Mouse (Mus musculus): ENCODE data around the gene Timm8a2. TPM values are rescaled to one million over a fixed set of nuclear protein-coding genes. Genes with fewer than 3 reads are reported as not detected.

The Timm8a2 gene
- polyA plus RNA-seq, 1 experiment from 2014 or later, result not detected

- H3K36me3 ChIP-seq (ENCODE audit: control insufficient read depth, insufficient read depth, low read length), result peaks cover 11% of the 10 kb centered on the region; the same call in 1 of the 2 replicates
- ATAC-seq, result no peak
- no peak overlapping the region for H3K9ac ChIP-seq (ENCODE audit: low read depth, low read length)
- H3K4me1 ChIP-seq (ENCODE audit: control insufficient read depth, insufficient read depth, low read length), result no peaks in the 10 kb centered on the region
- no peak overlapping the region for H3K4me2 ChIP-seq (ENCODE audit: low read length)
- H3K27me3 ChIP-seq (ENCODE audit: control insufficient read depth, insufficient read depth, low read depth, low read length), result no peaks in the 10 kb centered on the region
- H3K27ac ChIP-seq (ENCODE audit: low read length), result no peak overlapping the region
- H3K9me3 ChIP-seq (replicated peaks; ENCODE audit: control insufficient read depth, low read length, poor library complexity, severe bottlenecking), result no peaks in the 10 kb centered on the region
- 93% methylated on average over 13 of the region's 13 CpGs for WGBS
- no peak overlapping the region for H3K4me3 ChIP-seq (ENCODE audit: low read depth, low read length)
Measured at GRCm38 (mm10) chr14:121992395-121993280, 41.8 kb upstream of the Timm8a2 start.

DNA sequence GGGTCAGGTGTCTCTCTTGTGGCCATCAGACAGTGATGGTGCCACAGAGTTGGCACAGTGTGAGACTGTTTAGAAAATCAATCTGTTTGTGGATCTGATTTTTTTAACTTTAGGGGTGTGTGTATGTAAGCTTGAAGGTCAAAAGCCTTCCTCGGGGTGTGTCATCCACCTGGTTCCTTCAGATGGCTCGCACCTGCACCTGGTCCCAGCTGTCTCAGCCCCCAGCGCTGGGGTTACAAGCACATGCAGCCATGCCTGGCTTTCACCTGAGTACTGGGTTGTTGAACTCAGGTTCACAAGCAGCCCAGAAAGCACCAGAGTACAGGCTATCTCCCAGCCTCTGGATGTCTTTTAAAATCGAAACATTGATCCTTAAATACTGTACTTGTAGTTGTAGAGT lies 40.9 kb upstream of the Timm8a2 start:
- Histone ChIP-seq H3K4me1 (ENCODE audit: control insufficient read depth, insufficient read depth, low read length) (no peaks in the 10 kb centered on the region), H3K9ac (ENCODE audit: low read depth, low read length) (no peak overlapping the region), H3K9me3 (replicated peaks; ENCODE audit: control insufficient read depth, low read length, poor library complexity, severe bottlenecking) (no peaks in the 10 kb centered on the region), H3K27me3 (ENCODE audit: control insufficient read depth, insufficient read depth, low read depth, low read length) (no peaks in the 10 kb centered on the region), H3K4me3 (ENCODE audit: low read depth, low read length) (no peak overlapping the region), H3K27ac (ENCODE audit: low read length) (no peak overlapping the region), H3K4me2 (ENCODE audit: low read length) (no peak overlapping the region), H3K36me3 (ENCODE audit: control insufficient read depth, insufficient read depth, low read length) (peaks cover 11% of the 10 kb centered on the region; the same call in 1 of the 2 replicates)
- WGBS, result 95% methylated on average over 4 of the region's 4 CpGs
- ATAC-seq, result no peak

DNA sequence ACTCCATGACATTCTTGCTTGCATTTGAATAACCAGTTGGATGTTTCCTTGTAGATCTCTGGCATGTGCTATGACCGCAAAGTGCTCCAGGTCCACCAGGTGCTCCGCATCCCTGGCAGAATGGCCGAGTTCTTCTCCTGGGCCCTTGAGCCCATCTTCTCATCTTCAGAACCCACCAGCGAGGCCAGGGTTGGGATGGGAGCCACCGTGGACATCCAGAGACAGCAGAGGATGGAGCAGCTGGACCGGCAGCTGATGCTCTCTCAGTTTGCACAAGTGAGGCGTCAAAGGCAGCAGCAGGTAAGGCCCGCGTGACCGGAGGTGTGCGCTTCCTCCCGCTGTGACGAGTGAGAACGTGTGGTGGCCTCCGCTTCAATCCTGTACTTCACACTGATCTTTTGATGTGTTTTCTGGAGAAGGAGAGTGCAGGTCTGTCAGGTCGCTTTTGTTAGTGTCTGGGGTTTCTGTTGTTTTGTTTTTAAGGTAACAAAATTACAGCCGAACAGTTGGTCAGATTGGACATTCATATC lies 40.2 kb upstream of the Timm8a2 start:
- WGBS, result 95% methylated on average over 17 of the region's 17 CpGs
- H3K27me3 ChIP-seq (ENCODE audit: control insufficient read depth, insufficient read depth, low read depth, low read length), result no peaks in the 10 kb centered on the region

DNA sequence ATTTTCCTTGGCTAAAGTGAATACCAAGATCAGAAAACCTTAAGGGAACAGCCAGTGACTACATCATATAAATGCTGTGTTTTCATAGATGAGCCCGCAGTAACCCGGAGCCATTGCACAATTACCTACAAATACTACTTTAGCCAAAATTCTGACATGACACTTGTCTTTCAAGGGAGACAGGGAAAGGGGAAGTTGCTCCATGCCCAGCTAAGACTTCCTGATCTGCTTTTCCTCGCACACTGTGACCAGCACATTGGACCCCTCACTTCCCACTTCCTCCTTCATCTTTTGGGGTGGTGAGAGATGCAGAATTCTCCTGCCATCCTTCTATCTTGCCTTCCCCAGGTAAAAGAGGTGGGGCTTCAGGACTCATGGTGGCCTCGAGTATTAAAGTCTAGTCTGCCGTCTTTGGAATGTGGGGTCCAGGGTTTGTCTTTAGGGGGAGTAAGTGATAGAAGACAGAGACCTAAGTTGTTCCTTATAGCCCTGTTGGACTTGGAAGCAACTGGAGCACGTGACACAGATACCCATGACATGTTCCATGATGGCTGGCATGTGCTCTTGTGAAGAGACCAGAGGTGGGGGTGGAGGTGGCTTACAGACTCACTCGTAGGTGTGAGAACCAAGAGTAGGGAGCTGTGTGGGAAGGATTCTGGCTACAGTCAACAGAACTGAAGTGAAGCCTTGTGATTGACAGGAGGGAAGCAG lies 39.5 kb upstream of the Timm8a2 start:
- no peak for ATAC-seq
- Histone ChIP-seq H3K27me3 (ENCODE audit: control insufficient read depth, insufficient read depth, low read depth, low read length) (no peaks in the 10 kb centered on the region), H3K27ac (ENCODE audit: low read length) (no peak overlapping the region), H3K4me1 (ENCODE audit: control insufficient read depth, insufficient read depth, low read length) (no peaks in the 10 kb centered on the region), H3K9me3 (replicated peaks; ENCODE audit: control insufficient read depth, low read length, poor library complexity, severe bottlenecking) (no peaks in the 10 kb centered on the region), H3K36me3 (ENCODE audit: control insufficient read depth, insufficient read depth, low read length) (peaks cover 11% of the 10 kb centered on the region; the same call in 1 of the 2 replicates), H3K9ac (ENCODE audit: low read depth, low read length) (no peak overlapping the region), H3K4me2 (ENCODE audit: low read length) (no peak overlapping the region), H3K4me3 (ENCODE audit: low read depth, low read length) (no peak overlapping the region)
- 97% methylated on average over 7 of the region's 7 CpGs for WGBS

More for the DNA sequence above, 40.2 kb upstream of the Timm8a2 start:
- H3K9me3 ChIP-seq (replicated peaks; ENCODE audit: control insufficient read depth, low read length, poor library complexity, severe bottlenecking), result no peaks in the 10 kb centered on the region
- no peak overlapping the region for H3K27ac ChIP-seq (ENCODE audit: low read length)
- peaks cover 11% of the 10 kb centered on the region; the same call in 1 of the 2 replicates for H3K36me3 ChIP-seq (ENCODE audit: control insufficient read depth, insufficient read depth, low read length)
- ATAC-seq, result no peak
- H3K4me2 ChIP-seq (ENCODE audit: low read length), result no peak overlapping the region
- H3K4me1 ChIP-seq (ENCODE audit: control insufficient read depth, insufficient read depth, low read length), result no peaks in the 10 kb centered on the region
- H3K9ac ChIP-seq (ENCODE audit: low read depth, low read length), result no peak overlapping the region
- H3K4me3 ChIP-seq (ENCODE audit: low read depth, low read length), result no peak overlapping the region

DNA sequence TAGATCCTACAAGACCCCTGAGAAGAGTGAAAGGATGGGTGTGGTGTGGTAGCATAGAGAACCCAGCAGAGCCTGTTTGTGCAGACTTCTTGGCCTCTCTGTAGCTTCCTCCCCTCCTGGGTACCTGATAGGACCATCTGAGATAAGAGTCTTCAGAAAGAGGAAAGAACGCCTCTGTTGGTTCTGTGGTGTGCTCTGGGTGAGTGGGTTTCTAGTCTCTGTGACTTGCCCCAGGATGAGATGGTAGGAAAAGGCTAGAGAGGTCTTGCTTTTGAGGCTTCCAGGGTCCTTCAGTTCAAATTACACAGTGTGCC lies 39.0 kb upstream of the Timm8a2 start:
- no peak overlapping the region for H3K4me2 ChIP-seq (ENCODE audit: low read length)
- peaks cover 11% of the 10 kb centered on the region; the same call in 1 of the 2 replicates for H3K36me3 ChIP-seq (ENCODE audit: control insufficient read depth, insufficient read depth, low read length)
- ATAC-seq, result no peak
- H3K4me3 ChIP-seq (ENCODE audit: low read depth, low read length), result no peak overlapping the region
- H3K9me3 ChIP-seq (replicated peaks; ENCODE audit: control insufficient read depth, low read length, poor library complexity, severe bottlenecking), result no peaks in the 10 kb centered on the region
- H3K27me3 ChIP-seq (ENCODE audit: control insufficient read depth, insufficient read depth, low read depth, low read length), result no peaks in the 10 kb centered on the region
- H3K4me1 ChIP-seq (ENCODE audit: control insufficient read depth, insufficient read depth, low read length), result no peaks in the 10 kb centered on the region
- WGBS, result 100% methylated on average over 1 of the region's 1 CpGs
- H3K27ac ChIP-seq (ENCODE audit: low read length), result no peak overlapping the region
- no peak overlapping the region for H3K9ac ChIP-seq (ENCODE audit: low read depth, low read length)

DNA sequence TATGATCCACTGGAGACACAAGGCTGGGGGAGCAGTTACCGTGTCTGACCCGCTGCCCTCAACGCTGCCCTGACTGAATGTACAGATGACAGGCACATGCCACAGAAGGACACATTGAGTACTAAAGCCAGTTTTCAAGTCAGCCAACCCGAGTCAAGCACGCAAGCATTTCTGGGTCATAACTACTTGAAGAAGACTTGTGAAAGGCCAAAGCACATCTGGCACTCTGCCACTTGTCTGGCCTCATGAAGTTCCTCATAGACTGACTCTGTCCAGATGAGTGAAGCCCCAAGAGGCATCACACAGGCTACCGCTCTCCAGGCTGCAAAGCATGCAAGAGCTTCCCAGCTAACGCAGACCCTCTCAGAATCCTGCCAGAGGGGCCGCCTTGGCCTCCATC lies 37.7 kb upstream of the Timm8a2 start:
- Histone ChIP-seq H3K36me3 (ENCODE audit: control insufficient read depth, insufficient read depth, low read length) (peaks cover 11% of the 10 kb centered on the region; the same call in 1 of the 2 replicates), H3K9me3 (replicated peaks; ENCODE audit: control insufficient read depth, low read length, poor library complexity, severe bottlenecking) (no peaks in the 10 kb centered on the region), H3K4me3 (ENCODE audit: low read depth, low read length) (no peak overlapping the region), H3K9ac (ENCODE audit: low read depth, low read length) (no peak overlapping the region), H3K4me1 (ENCODE audit: control insufficient read depth, insufficient read depth, low read length) (no peaks in the 10 kb centered on the region), H3K27me3 (ENCODE audit: control insufficient read depth, insufficient read depth, low read depth, low read length) (no peaks in the 10 kb centered on the region), H3K27ac (ENCODE audit: low read length) (no peak overlapping the region), H3K4me2 (ENCODE audit: low read length) (no peak overlapping the region)
- WGBS, result 91% methylated on average over 8 of the region's 8 CpGs
- no peak for ATAC-seq

- no peak for ATAC-seq
- Histone ChIP-seq H3K27ac (ENCODE audit: low read length) (no peak overlapping the region), H3K4me2 (ENCODE audit: low read length) (no peak overlapping the region), H3K36me3 (ENCODE audit: control insufficient read depth, insufficient read depth, low read length) (peaks cover 6% of the 10 kb centered on the region; the same call in 1 of the 2 replicates), H3K4me3 (ENCODE audit: low read depth, low read length) (no peak overlapping the region), H3K9me3 (replicated peaks; ENCODE audit: control insufficient read depth, low read length, poor library complexity, severe bottlenecking) (no peaks in the 10 kb centered on the region), H3K4me1 (ENCODE audit: control insufficient read depth, insufficient read depth, low read length) (no peaks in the 10 kb centered on the region), H3K27me3 (ENCODE audit: control insufficient read depth, insufficient read depth, low read depth, low read length) (no peaks in the 10 kb centered on the region), H3K9ac (ENCODE audit: low read depth, low read length) (no peak overlapping the region)
- 88% methylated on average over 8 of the region's 8 CpGs for WGBS
Measured at GRCm38 (mm10) chr14:121999455-121999854, 35.0 kb upstream of the Timm8a2 start.

GRCm38 (mm10) chr14:122000346-122001105 lies 33.9 kb upstream of the Timm8a2 start:
- no peak for ATAC-seq
- H3K4me1 ChIP-seq (ENCODE audit: control insufficient read depth, insufficient read depth, low read length), result no peaks in the 10 kb centered on the region
- no peak overlapping the region for H3K27ac ChIP-seq (ENCODE audit: low read length)
- H3K9me3 ChIP-seq (replicated peaks; ENCODE audit: control insufficient read depth, low read length, poor library complexity, severe bottlenecking), result no peaks in the 10 kb centered on the region
- H3K36me3 ChIP-seq (ENCODE audit: control insufficient read depth, insufficient read depth, low read length), result no peaks in the 10 kb centered on the region
- 86% methylated on average over 17 of the region's 17 CpGs for WGBS
- no peaks in the 10 kb centered on the region for H3K27me3 ChIP-seq (ENCODE audit: control insufficient read depth, insufficient read depth, low read depth, low read length)
- H3K4me3 ChIP-seq (ENCODE audit: low read depth, low read length), result no peak overlapping the region
- H3K9ac ChIP-seq (ENCODE audit: low read depth, low read length), result no peak overlapping the region
- no peak overlapping the region for H3K4me2 ChIP-seq (ENCODE audit: low read length)
